Mouse (Mus musculus) B cell, adult 62 days (primary cell): ENCODE results near the gene Ggt5. TPM values are rescaled to one million over a fixed set of nuclear protein-coding genes. Genes with fewer than 3 reads are reported as not detected.

Experiments used
- total RNA-seq: library from RNA; stranded (reverse); gene quantifications from 4 replicates; pipeline ENCODE4 v1.2.4, GENCODE M21; 2023

The Ggt5 gene
- 0.31 to 2.4 TPM (median 0.60 TPM) in 4 replicates for total RNA-seq

GRCm38 (mm10) chr10:75589129-75589528, at the start of gene Ggt5:
TSS of gene Ggt5 (plus strand) at chr10:75589340.

GRCm38 (mm10) chr10:75559676-75560548, 29.2 kb upstream of the Ggt5 start, which contains the start of gene Lrrc75b:
TSS of gene Lrrc75b (minus strand) at chr10:75560330.

GRCm38 (mm10) chr10:75561071-75561654, 28.0 kb upstream of the Ggt5 start, which contains the start of gene Ggt1:
TSS of gene Ggt1 (plus strand) at chr10:75561604.

GRCm38 (mm10) chr10:75643741-75644343, 54.7 kb downstream of the Ggt5 start, which contains the start of gene Susd2:
TSS of gene Susd2 (minus strand) at chr10:75644008.

Other genes starting within 250 kb of the Ggt5 start
- 0.56 to 1.8 TPM (median 0.82 TPM) in 4 replicates for gene Upb1, start 188.2 kb upstream of the Ggt5 start, total RNA-seq
- 62.7 to 87.2 TPM (median 67.2 TPM) in 4 replicates for gene Snrpd3, start 71.8 kb upstream of the Ggt5 start, total RNA-seq
- 80.1 to 102 TPM (median 85.7 TPM) in 4 replicates for gene Gucd1, start 71.4 kb upstream of the Ggt5 start, total RNA-seq
- not detected in 4 replicates for gene Lrrc75b, start 29.0 kb upstream of the Ggt5 start, total RNA-seq
- gene Ggt1, start 27.7 kb upstream of the Ggt5 start, total RNA-seq = 1.2 TPM in 1 of 4 replicates, not detected in the others
- 2.3 to 4.0 TPM (median 3.3 TPM) in 4 replicates for gene Susd2, start 54.7 kb downstream of the Ggt5 start, total RNA-seq
- 96.5 to 105 TPM (median 99.5 TPM) in 4 replicates for gene Cabin1, start 175.0 kb downstream of the Ggt5 start, total RNA-seq
- gene Ddt, start 184.1 kb downstream of the Ggt5 start, total RNA-seq = 24.1 to 35.9 TPM (median 29.8 TPM) in 4 replicates
- gene Gm20441, start 191.6 kb downstream of the Ggt5 start, total RNA-seq = not detected in 4 replicates
- gene Gstt3, start 192.1 kb downstream of the Ggt5 start, total RNA-seq = 7.6 to 9.1 TPM (median 8.3 TPM) in 4 replicates
- gene Gstt1, start 209.2 kb downstream of the Ggt5 start, total RNA-seq = not detected in 4 replicates
- not detected in 4 replicates for gene Gstt4, start 233.2 kb downstream of the Ggt5 start, total RNA-seq
- gene Gstt2, start 248.1 kb downstream of the Ggt5 start, total RNA-seq = 37.4 to 45.9 TPM (median 42.4 TPM) in 4 replicates